Mouse (Mus musculus): ENCODE data around the gene Cdk7.

GRCm38 (mm10) chr13:100681615-100682014 lies 49.1 kb downstream of the Cdk7 start:
- TF ChIP-seq CTCF (IDR thresholded peaks at IDR 0.05) (no peak), EP300 (IDR thresholded peaks at IDR 0.05; ENCODE audit: insufficient read depth, low read depth, low read length) (no peak)

All from heart, adult 2 months (tissue).